19 mouse cellular contexts compared by ENCODE assay signal in the genomic region with DNA sequence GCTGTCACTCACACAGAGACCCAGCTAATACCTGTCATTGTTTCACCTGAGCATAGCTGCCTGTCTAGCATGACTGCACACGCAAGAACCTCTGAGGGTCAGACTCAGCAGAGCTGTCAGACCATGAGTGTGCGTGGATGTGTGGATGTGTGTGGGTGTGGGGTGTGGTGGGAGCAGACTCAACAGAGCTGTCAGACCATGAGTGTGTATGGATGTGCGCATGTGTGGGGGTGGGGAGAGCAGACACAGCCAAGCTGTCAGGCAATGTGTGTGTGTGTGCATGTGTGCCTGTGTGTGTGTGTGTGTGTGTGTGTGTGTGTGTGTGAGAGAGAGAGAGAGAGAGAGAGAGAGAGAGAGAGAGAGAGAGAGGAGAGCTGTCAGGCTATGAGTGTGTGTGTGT. TPM values are rescaled to one million over a fixed set of nuclear protein-coding genes. Genes with fewer than 3 reads are reported as not detected.
"Had no signal": no experiment of that assay in that cellular context is flagged by ENCODE, and none has a peak within 500 bp of the region (broad histone marks: within the 10 kb centered on the region; RNA-seq: fewer than 3 reads in every experiment).

No protein-coding gene starts in this region.

- H3K4me1 ChIP-seq: liver, embryonic 13.5 days; midbrain, embryonic 15.5 days had no signal

- H3K9me3 ChIP-seq: liver, embryonic 13.5 days; midbrain, embryonic 12.5 days; midbrain, embryonic 15.5 days had no signal

- H3K4me2 ChIP-seq: liver, embryonic 13.5 days; midbrain, embryonic 12.5 days; midbrain, embryonic 15.5 days had no signal

- DNase-seq: kidney, adult 2 months; kidney, postnatal 14 days; layer of hippocampus, postnatal 36 days; liver, embryonic 13.5 days; lung, adult 2 months; lung, postnatal 14 days; lung, postnatal 4 days; right cerebral cortex, adult 18-20 months; right cerebral cortex, postnatal 14 days; right cerebral cortex, postnatal 4 days; thymus, adult 2 months; thymus, postnatal 14 days; thymus, postnatal 4 days had no signal

- H3K4me3 ChIP-seq: left cerebral cortex, adult 2 months; liver, embryonic 13.5 days; midbrain, embryonic 12.5 days; midbrain, embryonic 15.5 days; myocyte had no signal

- H3K27me3 ChIP-seq: liver, embryonic 13.5 days; midbrain, embryonic 15.5 days had no signal

- H3K27ac ChIP-seq: left cerebral cortex, adult 2 months; liver, embryonic 13.5 days; midbrain, embryonic 12.5 days; midbrain, embryonic 15.5 days had no signal

- H3K9ac ChIP-seq: liver, embryonic 13.5 days; midbrain, embryonic 12.5 days; midbrain, embryonic 15.5 days had no signal

- H3K36me3 ChIP-seq: liver, embryonic 13.5 days; midbrain, embryonic 12.5 days; midbrain, embryonic 15.5 days had no signal

- ATAC-seq: intestine, postnatal 0 days; midbrain, embryonic 15.5 days had no signal

RNA-seq across cellular contexts. Expression of gene Hes5, which starts 44.6 kb away (rescaled TPM):
- polyA plus RNA-seq: kidney, adult 2 months; liver, adult 2 months; lung, adult 2 months; myocyte had no signal
